Comparison of ENCODE assay signal across 8 mouse cellular contexts in the genomic region with DNA sequence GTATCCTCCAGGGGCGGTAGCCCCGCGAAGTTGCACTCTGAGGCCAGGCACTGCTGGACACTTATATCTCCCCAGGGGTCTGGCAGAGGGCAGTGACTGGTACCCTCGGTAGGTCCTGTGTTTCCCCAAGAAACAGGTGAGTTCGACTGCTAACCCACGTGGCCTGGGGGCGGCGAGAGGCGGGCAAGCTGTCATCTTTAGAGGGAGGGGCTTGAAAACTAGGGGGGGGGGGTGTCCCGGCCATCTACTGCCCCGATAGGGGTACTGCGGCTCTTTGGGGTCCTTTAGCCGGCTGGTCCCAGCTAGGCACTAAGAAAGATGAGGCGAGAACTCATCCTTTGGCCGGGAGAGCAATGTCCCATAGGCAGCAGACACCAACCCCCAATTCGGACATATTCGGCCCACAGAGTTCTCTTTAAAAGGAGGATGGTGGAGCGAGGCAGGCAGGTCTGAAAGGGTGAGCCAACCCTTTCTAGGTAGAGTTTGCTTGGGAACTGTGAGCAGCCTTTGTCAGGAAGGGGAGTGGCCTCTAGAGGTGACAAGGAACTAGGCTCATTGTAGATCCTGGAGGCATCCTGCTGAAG. TPM values are rescaled to one million over a fixed set of nuclear protein-coding genes. Genes with fewer than 3 reads are reported as not detected.
DNase-seq lines count a peak whose midpoint lies in the region; ATAC-seq lines count a peak whose summit lies in the region.

No protein-coding gene starts in this region.

- peak overlapping the region; percentile 71 for H3K9ac ChIP-seq in midbrain, embryonic 16.5 days (ENCODE audit: low read depth, low read length)

- peak; percentile 65 for ATAC-seq in granulocyte monocyte progenitor cell, adult 5-6 weeks (replicated peaks; ENCODE audit: poor library complexity, severe bottlenecking)
- ATAC-seq in midbrain, embryonic 16.5 days: peak; percentile 82

- no peaks in the 10 kb centered on the region for H3K36me3 ChIP-seq in heart, embryonic 10.5 days
- H3K36me3 ChIP-seq in midbrain, embryonic 16.5 days (ENCODE audit: control insufficient read depth, insufficient read depth, low read length): no peaks in the 10 kb centered on the region

- peak overlapping the region; percentile 88 for H3K27ac ChIP-seq in heart, embryonic 10.5 days
- peak overlapping the region; percentile 69 for H3K27ac ChIP-seq in midbrain, embryonic 16.5 days (ENCODE audit: low read length)

- peaks cover 10% of the 10 kb centered on the region; the same call in 1 of the 2 replicates for H3K27me3 ChIP-seq in heart, embryonic 10.5 days (ENCODE audit: insufficient read depth, poor library complexity, severe bottlenecking)
- H3K27me3 ChIP-seq in midbrain, embryonic 16.5 days (ENCODE audit: control insufficient read depth, insufficient read depth, low read depth, low read length): peaks cover 7% of the 10 kb centered on the region

- WGBS in heart, embryonic 10.5 days: 0% methylated on average over 18 of the region's 18 CpGs
- WGBS in midbrain, embryonic 16.5 days: under 1% methylated on average over 18 of the region's 18 CpGs

- H3K4me2 ChIP-seq in midbrain, embryonic 16.5 days (ENCODE audit: low read length): peak overlapping the region; percentile 78

- H3K4me1 ChIP-seq in heart, embryonic 10.5 days: peaks cover 20% of the 10 kb centered on the region
- peaks cover 17% of the 10 kb centered on the region for H3K4me1 ChIP-seq in midbrain, embryonic 16.5 days (ENCODE audit: control insufficient read depth, insufficient read depth, low read length)

- H3K4me3 ChIP-seq in heart, embryonic 10.5 days: peak overlapping the region; percentile 86
- H3K4me3 ChIP-seq in midbrain, embryonic 16.5 days (ENCODE audit: low read depth, low read length): peak overlapping the region; percentile 59

- no peak for DNase-seq in heart, embryonic 10.5 days (ENCODE audit: low spot score)
- DNase-seq in heart, adult 11 months: no peak
- DNase-seq in CD4-positive, CD25-positive, alpha-beta regulatory T cell, adult 2 months (ENCODE audit: low read depth, low spot score): peak; percentile 67
- DNase-seq in brain, adult 2 months (ENCODE audit: low read depth, low spot score): peak; percentile 65
- peak; percentile 34 for DNase-seq in kidney, postnatal 10 days
- DNase-seq in frontal cortex, postnatal 25 days (ENCODE audit: low spot score in 2 of 2): no peak

- H3K9me3 ChIP-seq in heart, embryonic 10.5 days: no peaks in the 10 kb centered on the region
- no peaks in the 10 kb centered on the region for H3K9me3 ChIP-seq in midbrain, embryonic 16.5 days (replicated peaks; ENCODE audit: control insufficient read depth, low read length, poor library complexity, severe bottlenecking)

RNA-seq across cellular contexts. Expression of a gene that starts 0.4 kb away (rescaled TPM):
- 10.7 and 10.8 TPM in 2 replicates for polyA plus RNA-seq in heart, embryonic 10.5 days (2016; fragmentation: Nextera tagmentation; extraction: Ambion mirVana)
- total RNA-seq in granulocyte monocyte progenitor cell, adult 5-6 weeks (2014; fragmentation: Nextera tagmentation): 6.1 and 9.3 TPM in 2 replicates
- 16.5 and 19.5 TPM in 2 replicates for total RNA-seq in granulocyte monocyte progenitor cell, adult 5-6 weeks (2017)
- polyA plus RNA-seq in midbrain, embryonic 16.5 days (2015; fragmentation: Nextera tagmentation; extraction: Ambion mirVana): 23.3 and 23.4 TPM in 2 replicates

RNA-seq across cellular contexts. Expression of a gene that starts 15.3 kb away (rescaled TPM):
- polyA plus RNA-seq in heart, embryonic 10.5 days (2016; fragmentation: Nextera tagmentation; extraction: Ambion mirVana): 59.6 and 67.1 TPM in 2 replicates
- total RNA-seq in granulocyte monocyte progenitor cell, adult 5-6 weeks (2014; fragmentation: Nextera tagmentation): 99.9 and 115 TPM in 2 replicates
- 110 and 125 TPM in 2 replicates for total RNA-seq in granulocyte monocyte progenitor cell, adult 5-6 weeks (2017)
- polyA plus RNA-seq in midbrain, embryonic 16.5 days (2015; fragmentation: Nextera tagmentation; extraction: Ambion mirVana): 95.5 and 113 TPM in 2 replicates

RNA-seq across cellular contexts. Expression of a gene that starts 18.3 kb away (rescaled TPM):
- polyA plus RNA-seq in heart, embryonic 10.5 days (2016; fragmentation: Nextera tagmentation; extraction: Ambion mirVana): 3.8 and 4.1 TPM in 2 replicates
- not detected in 2 replicates for total RNA-seq in granulocyte monocyte progenitor cell, adult 5-6 weeks (2014; fragmentation: Nextera tagmentation)
- 0.26 and 6.3 TPM in 2 replicates for total RNA-seq in granulocyte monocyte progenitor cell, adult 5-6 weeks (2017)
- polyA plus RNA-seq in midbrain, embryonic 16.5 days (2015; fragmentation: Nextera tagmentation; extraction: Ambion mirVana): 1.4 and 2.6 TPM in 2 replicates

RNA-seq across cellular contexts. Expression of a gene that starts 39.9 kb away (rescaled TPM):
- not detected in 2 replicates for polyA plus RNA-seq in heart, embryonic 10.5 days (2016; fragmentation: Nextera tagmentation; extraction: Ambion mirVana)
- not detected in 2 replicates for total RNA-seq in granulocyte monocyte progenitor cell, adult 5-6 weeks (2014; fragmentation: Nextera tagmentation)
- total RNA-seq in granulocyte monocyte progenitor cell, adult 5-6 weeks (2017): not detected in 2 replicates
- polyA plus RNA-seq in midbrain, embryonic 16.5 days (2015; fragmentation: Nextera tagmentation; extraction: Ambion mirVana): not detected in 2 replicates

RNA-seq across cellular contexts. Expression of a gene that starts 47.1 kb away (rescaled TPM):
- 0.79 and 2.3 TPM in 2 replicates for polyA plus RNA-seq in heart, embryonic 10.5 days (2016; fragmentation: Nextera tagmentation; extraction: Ambion mirVana)
- total RNA-seq in granulocyte monocyte progenitor cell, adult 5-6 weeks (2014; fragmentation: Nextera tagmentation): not detected in 2 replicates
- not detected in 2 replicates for total RNA-seq in granulocyte monocyte progenitor cell, adult 5-6 weeks (2017)
- polyA plus RNA-seq in midbrain, embryonic 16.5 days (2015; fragmentation: Nextera tagmentation; extraction: Ambion mirVana): 90.2 and 121 TPM in 2 replicates

Comparison
In these comparisons a context has a peak if more than half of its experiments do, and no peak if none do; other contexts are left out.
1. DNase-seq: peak in CD4-positive, CD25-positive, alpha-beta regulatory T cell, adult 2 months (single experiment), brain, adult 2 months (single experiment) and kidney, postnatal 10 days (single experiment); none in heart, embryonic 10.5 days (single experiment), heart, adult 11 months (single experiment) and frontal cortex, postnatal 25 days (0 of 2).